Mouse (Mus musculus) stomach, embryonic 16.5 days (tissue): ENCODE measurements around the gene Tram2. TPM values are rescaled to one million over a fixed set of nuclear protein-coding genes. Genes with fewer than 3 reads are reported as not detected.

Source experiments
- ATAC-seq: fragments of 200-750 bp; cut with Nextera tagmentation; 2 replicates; pipeline ENCODE4 v1.8.0; 2017; ENCODE audit warnings: moderate number of reproducible peaks, moderate TSS enrichment; ENCODE audit not compliant: insufficient read depth, low FRiP score
- H3K27ac ChIP-seq: fragments of 300-500 bp; sonication (generic); 2 replicates; pipeline ENCODE4 v1.5.1; 2014; ENCODE audit warnings: low read length
- H3K27me3 ChIP-seq: fragments of 300-500 bp; sonication (generic); 2 replicates; pipeline ENCODE4 v1.6.1; 2014; ENCODE audit warnings: low read length, control low read depth, mixed read lengths; ENCODE audit not compliant: control insufficient read depth, insufficient read depth
- H3K36me3 ChIP-seq: fragments of 300-500 bp; sonication (generic); 2 replicates; pipeline ENCODE4 v1.6.1; 2014; ENCODE audit warnings: low read length; ENCODE audit not compliant: control insufficient read depth, insufficient read depth
- H3K4me1 ChIP-seq: fragments of 300-500 bp; sonication (generic); 2 replicates; pipeline ENCODE4 v1.6.1; 2014; ENCODE audit warnings: low read length, control low read depth, mixed read lengths; ENCODE audit not compliant: control insufficient read depth, insufficient read depth
- H3K4me2 ChIP-seq: fragments of 300-500 bp; sonication (generic); 2 replicates; pipeline ENCODE4 v1.6.1; 2014; ENCODE audit warnings: low read depth, low read length, mixed read lengths
- H3K4me3 ChIP-seq: fragments of 300-500 bp; sonication (generic); replicated peaks from 2 replicates; pipeline ENCODE4 v1.5.1; 2014; ENCODE audit warnings: mild to moderate bottlenecking, low read length
- H3K9ac ChIP-seq: fragments of 300-500 bp; sonication (generic); 2 replicates; pipeline ENCODE4 v1.6.1; 2014; ENCODE audit warnings: low read length
- H3K9me3 ChIP-seq: fragments of 300-500 bp; sonication (generic); replicated peaks from 2 replicates; pipeline ENCODE4 v1.6.1; 2016; ENCODE audit warnings: low read length, control low read depth; ENCODE audit not compliant: control insufficient read depth
- WGBS: fragments of 180-500 bp; shearing (Covaris S2); extraction: QIAGEN DNeasy Blood & Tissue Kit; methylation state at CpG from one replicate; pipeline ENCODE4 v1.1.7; 2014; 5-methylcytosine and 5-hydroxymethylcytosine counted together
- polyA plus RNA-seq: library from polyadenylated mRNA; unstranded; fragments of >200 nt; fragmentation: Nextera tagmentation; extraction: Ambion mirVana; gene quantifications from 2 replicates; pipeline ENCODE4 v1.2.1, GENCODE M21; 2015

The Tram2 gene
- polyA plus RNA-seq, 1 experiment from 2014 or later, result 5.8 TPM

DNA sequence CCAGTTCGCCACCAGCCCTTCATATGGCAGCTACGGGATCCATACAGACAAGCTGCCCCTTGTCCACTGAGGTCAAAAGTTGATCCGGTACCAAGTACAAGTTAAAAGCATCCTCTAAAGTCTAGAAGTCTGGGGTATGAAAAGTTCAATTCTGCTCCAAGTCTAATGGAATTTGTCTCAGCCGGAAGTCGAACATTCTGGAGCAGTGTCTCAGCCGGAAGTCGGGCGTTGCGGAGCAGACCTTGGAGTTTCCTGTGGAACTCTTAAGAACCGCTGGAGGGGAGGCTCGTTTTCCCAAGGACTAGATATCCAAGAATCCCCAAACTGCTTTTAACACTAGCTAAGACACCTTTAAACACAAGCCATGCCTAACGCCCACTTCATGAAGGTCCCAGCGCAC lies 8.4 kb downstream of the Tram2 start:
- Histone ChIP-seq H3K9me3 (no peaks in the 10 kb centered on the region), H3K36me3 (no peaks in the 10 kb centered on the region), H3K9ac (no peak overlapping the region), H3K4me2 (no peak overlapping the region), H3K27me3 (no peaks in the 10 kb centered on the region), H3K4me3 (no peak overlapping the region), H3K4me1 (peaks cover 8% of the 10 kb centered on the region), H3K27ac (peak overlapping the region; percentile 20; the same call in 1 of the 2 replicates)
- 63% methylated on average over 13 of the region's 13 CpGs for WGBS
- no peak for ATAC-seq

DNA sequence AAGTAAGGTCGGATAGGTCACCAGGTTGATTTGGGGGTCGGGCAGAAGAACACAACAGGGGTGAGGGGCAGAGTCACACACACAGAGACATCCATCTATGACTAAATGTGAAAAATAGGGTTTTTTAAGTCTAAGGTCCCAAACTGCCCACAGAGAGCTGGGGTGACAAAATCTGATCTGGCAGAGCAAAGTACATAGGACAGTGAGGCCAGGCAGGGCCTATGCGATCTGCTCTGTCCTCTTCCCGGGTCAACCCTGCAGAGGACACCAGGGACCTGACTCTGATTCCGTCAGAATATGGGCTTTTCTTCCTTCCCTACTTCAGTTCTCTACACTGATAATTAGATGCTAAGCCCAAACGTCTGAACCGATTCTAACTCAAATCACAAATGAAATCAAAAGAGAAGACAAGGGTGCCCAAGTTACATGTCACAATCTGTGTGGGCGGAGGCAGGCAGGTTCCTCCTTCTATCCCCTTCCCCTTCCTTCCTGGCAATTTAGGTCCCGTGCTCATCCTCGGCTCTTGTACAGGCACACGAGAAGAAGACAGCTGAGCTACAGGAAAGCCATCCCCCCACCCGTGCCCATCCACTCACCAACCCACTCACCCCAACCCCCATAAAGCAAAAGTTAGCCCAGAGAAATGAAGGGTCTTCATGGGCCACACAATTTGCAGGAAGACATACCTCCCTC lies 9.1 kb downstream of the Tram2 start:
- WGBS, result 81% methylated on average over 12 of the region's 12 CpGs
- Histone ChIP-seq H3K9me3 (no peaks in the 10 kb centered on the region), H3K27ac (no peak overlapping the region), H3K4me1 (peaks cover 1% of the 10 kb centered on the region; the same call in 1 of the 2 replicates), H3K4me3 (no peak overlapping the region), H3K9ac (no peak overlapping the region), H3K27me3 (no peaks in the 10 kb centered on the region), H3K4me2 (no peak overlapping the region), H3K36me3 (no peaks in the 10 kb centered on the region)
- ATAC-seq, result no peak

DNA sequence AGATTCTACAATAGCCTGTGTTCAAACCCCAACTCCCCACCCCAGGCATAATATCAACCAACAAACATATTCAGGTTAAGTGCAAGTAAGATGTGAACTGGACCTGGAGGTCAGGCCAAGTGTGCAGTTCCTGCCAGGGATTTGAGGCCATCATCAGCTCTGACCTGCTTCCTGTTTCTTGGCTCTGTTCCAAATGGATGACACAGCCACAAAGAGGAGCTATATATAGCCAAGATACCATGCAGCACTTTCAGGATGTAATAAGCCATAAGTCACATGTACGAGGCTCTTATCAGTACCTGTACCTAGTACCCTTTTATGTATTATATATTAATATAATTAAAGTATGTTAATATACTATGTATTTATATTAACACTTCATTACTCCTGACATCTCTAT lies 10.5 kb downstream of the Tram2 start:
- Histone ChIP-seq H3K9ac (no peak overlapping the region), H3K4me1 (no peaks in the 10 kb centered on the region), H3K4me2 (no peak overlapping the region), H3K27ac (no peak overlapping the region), H3K9me3 (no peaks in the 10 kb centered on the region), H3K36me3 (no peaks in the 10 kb centered on the region), H3K27me3 (no peaks in the 10 kb centered on the region), H3K4me3 (no peak overlapping the region)
- 41% methylated on average over 1 of the region's 1 CpGs for WGBS
- no peak for ATAC-seq

DNA sequence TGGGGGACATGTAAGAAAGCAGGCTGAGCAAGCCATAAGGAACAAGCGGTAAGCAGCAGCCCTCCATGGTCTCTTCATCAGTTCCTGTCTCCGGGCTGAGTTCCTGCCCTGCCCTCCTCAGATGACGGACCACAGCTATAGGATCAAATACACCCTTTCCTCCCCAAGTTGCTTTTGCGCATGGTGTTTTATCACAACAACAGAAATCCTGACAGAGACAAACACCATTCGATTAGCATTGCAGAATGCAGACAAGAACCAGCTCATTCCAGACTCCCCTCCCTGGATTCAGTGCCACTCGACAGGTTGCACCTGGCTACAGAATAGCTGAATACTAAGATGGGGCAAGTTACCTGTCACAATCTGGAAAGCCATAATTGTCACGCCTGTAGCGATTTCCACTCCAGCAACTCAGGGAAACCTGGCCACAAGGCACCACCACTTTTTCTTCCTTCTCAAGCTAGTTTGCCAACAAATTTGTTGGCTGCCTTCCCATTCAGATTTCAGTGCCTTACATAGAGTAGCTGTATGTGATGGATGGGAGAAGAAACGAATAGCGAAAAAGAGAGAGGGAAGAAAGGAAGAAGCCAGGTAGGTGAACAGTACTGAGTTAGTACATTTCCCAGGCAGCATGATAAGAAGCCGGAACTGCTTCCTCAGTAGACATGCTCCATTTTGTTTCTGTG lies 11.3 kb downstream of the Tram2 start:
- no peak overlapping the region for H3K9ac ChIP-seq
- H3K27ac ChIP-seq, result no peak overlapping the region
- WGBS, result 85% methylated on average over 11 of the region's 11 CpGs
- no peak overlapping the region for H3K4me2 ChIP-seq
- no peaks in the 10 kb centered on the region for H3K4me1 ChIP-seq
- H3K4me3 ChIP-seq, result no peak overlapping the region
- H3K27me3 ChIP-seq, result no peaks in the 10 kb centered on the region
- no peaks in the 10 kb centered on the region for H3K36me3 ChIP-seq
- H3K9me3 ChIP-seq, result no peaks in the 10 kb centered on the region
- no peak for ATAC-seq

DNA sequence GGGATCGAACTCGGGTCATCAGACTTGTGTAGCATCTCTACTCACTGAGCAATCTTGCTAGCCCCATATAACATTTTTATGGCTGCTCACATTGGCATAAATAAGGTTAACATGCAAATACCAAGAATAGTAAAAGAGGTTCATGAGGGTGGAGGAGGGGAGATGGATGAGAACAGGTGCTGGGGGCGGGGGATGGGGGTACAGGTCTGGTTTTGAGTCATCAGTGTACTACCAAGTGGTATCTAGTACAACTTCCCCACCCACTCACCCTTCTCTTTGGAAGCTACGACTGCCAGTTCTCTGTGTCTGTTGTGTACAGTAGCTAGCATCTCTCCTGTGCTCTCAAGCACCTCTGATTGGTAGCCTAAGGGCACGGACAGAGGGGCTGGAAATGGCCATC lies 14.9 kb downstream of the Tram2 start:
- Histone ChIP-seq H3K4me3 (no peak overlapping the region), H3K4me1 (no peaks in the 10 kb centered on the region), H3K4me2 (no peak overlapping the region), H3K36me3 (no peaks in the 10 kb centered on the region), H3K27me3 (no peaks in the 10 kb centered on the region), H3K27ac (no peak overlapping the region), H3K9me3 (no peaks in the 10 kb centered on the region), H3K9ac (no peak overlapping the region)
- 92% methylated on average over 5 of the region's 5 CpGs for WGBS
- no peak for ATAC-seq

DNA sequence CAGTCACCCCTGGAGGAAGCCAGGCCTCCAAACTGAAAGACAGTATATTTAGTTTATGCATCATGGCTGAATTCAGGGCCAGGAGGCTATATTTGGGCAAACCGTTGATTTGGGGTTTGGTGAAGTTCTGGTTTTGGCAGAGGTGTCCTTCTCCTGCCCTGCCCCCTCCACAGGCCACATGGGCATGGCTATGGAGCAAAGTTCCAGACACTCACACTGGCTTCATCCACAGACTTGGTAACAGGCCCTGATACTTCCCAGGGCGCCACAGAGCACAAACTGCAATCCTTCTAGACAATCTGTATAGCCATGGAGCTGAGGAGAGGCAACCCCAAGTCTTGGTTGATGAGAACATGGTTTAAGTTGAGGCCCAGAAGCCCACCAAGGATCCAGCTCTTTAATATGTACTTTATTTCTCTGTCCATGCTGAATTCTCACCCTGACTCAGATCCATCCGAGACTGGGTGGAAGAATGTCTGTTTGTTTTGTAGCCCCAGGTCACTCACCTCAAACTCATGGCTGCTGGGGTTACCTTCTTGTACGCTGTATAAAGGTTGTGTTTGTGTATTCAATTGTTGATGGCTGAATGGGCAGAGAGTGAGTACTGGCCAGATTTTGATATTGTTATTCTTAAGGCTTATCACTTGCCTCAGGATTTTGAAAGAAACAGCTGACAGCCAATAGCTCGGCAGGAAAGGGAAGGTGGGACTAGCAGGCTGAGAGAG lies 19.5 kb downstream of the Tram2 start:
- Histone ChIP-seq H3K36me3 (0 out of 2 replicates have a peak, but pooled peaks cover 5% of the 10 kb centered on the region), H3K27me3 (no peaks in the 10 kb centered on the region), H3K4me3 (no peak overlapping the region), H3K9ac (no peak overlapping the region), H3K9me3 (no peaks in the 10 kb centered on the region), H3K4me1 (no peaks in the 10 kb centered on the region), H3K4me2 (no peak overlapping the region), H3K27ac (no peak overlapping the region)
- ATAC-seq, result no peak
- WGBS, result 77% methylated on average over 5 of the region's 5 CpGs

DNA sequence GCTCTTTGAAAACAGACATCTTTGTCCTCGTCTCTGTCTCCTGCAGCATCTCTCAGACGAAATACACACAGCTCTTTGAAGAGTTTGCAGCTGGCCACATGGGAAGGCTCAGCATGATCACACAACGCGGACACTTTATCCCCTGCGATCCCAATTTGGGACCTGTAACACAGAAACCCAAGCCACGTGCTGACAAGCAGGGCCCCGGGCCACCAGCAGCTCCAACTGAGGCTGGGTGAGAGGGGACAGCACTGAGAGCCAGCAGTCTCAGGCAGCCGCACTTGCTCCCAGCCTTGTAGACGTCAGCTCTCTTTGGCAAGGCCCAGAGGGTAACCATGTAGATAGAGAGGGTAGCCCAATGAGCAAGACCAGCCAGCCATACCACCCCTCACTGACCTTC lies 26.0 kb downstream of the Tram2 start:
- ATAC-seq, result no peak; the same call in 1 of the 2 replicates
- no peak overlapping the region for H3K4me3 ChIP-seq
- no peaks in the 10 kb centered on the region for H3K9me3 ChIP-seq
- H3K4me2 ChIP-seq, result no peak overlapping the region
- 57% methylated on average over 9 of the region's 9 CpGs for WGBS
- H3K36me3 ChIP-seq, result 0 out of 2 replicates have a peak, but pooled peaks cover 1% of the 10 kb centered on the region
- H3K4me1 ChIP-seq, result peaks cover 14% of the 10 kb centered on the region
- no peaks in the 10 kb centered on the region for H3K27me3 ChIP-seq
- 0 out of 2 replicates have a peak overlapping the region, but pooled peaks have one; percentile 4 for H3K27ac ChIP-seq
- no peak overlapping the region for H3K9ac ChIP-seq

DNA sequence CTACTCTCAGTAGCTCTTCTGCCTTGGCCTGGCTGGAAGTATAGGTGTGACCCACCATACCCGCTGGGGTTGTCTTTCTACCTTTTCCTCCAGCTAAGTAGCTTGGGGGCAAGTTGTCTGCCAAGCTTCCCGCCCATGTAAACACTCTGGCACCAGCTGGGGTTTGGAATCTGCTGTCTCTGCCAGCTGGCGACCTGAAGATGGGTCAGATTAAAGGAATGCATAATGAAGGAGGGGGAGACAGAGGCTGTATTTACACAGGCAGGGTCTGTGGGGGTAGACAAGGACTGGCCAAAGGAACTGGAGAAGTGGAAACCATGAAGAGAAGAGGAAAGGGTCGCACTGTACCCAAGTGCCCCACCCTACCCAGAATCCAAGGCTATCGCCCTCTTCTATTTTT lies 26.4 kb downstream of the Tram2 start:
- Histone ChIP-seq H3K4me2 (no peak overlapping the region), H3K27ac (0 out of 2 replicates have a peak overlapping the region, but pooled peaks have one; percentile 4), H3K27me3 (no peaks in the 10 kb centered on the region), H3K4me1 (peaks cover 14% of the 10 kb centered on the region), H3K9me3 (no peaks in the 10 kb centered on the region), H3K4me3 (no peak overlapping the region), H3K9ac (no peak overlapping the region), H3K36me3 (no peaks in the 10 kb centered on the region)
- 27% methylated on average over 5 of the region's 5 CpGs for WGBS
- no peak for ATAC-seq

DNA sequence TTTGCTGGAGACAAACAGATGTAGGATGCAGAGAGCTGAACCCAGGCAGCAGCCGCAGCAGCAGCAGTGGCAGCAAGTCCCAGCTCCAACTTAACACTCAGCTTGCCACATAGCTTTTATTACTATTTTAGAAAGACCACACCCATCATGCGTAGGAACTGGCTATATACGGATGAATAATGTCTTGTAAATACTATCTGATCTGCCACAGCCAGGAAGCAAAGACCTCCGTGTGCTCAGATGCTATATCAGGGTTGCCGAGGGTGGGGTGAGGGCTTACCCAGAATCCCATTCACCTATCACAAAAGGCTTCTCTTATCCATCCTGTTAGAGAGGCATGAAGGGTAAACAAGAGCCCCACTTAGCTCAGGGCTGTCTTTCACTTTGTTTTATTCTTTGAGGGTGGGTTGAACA lies 26.9 kb downstream of the Tram2 start:
- Histone ChIP-seq H3K36me3 (no peaks in the 10 kb centered on the region), H3K4me1 (peaks cover 14% of the 10 kb centered on the region), H3K9me3 (no peaks in the 10 kb centered on the region), H3K4me3 (no peak overlapping the region), H3K4me2 (no peak overlapping the region), H3K27ac (0 out of 2 replicates have a peak overlapping the region, but pooled peaks have one; percentile 4), H3K9ac (no peak overlapping the region), H3K27me3 (no peaks in the 10 kb centered on the region)
- no peak for ATAC-seq
- WGBS, result 15% methylated on average over 5 of the region's 5 CpGs
